Mouse (Mus musculus): Measurements from ENCODE around the gene Pex14. TPM values are rescaled to one million over a fixed set of nuclear protein-coding genes. Genes with fewer than 3 reads are reported as not detected.
"Not testable (repeated sequence)": the region's sequence is repeated elsewhere in the genome, so short reads cannot be mapped to it uniquely, and the experiment has no call there.

Pex14 gene
- total and polyA plus RNA-seq, 2 experiments, result 35.6 to 58.2 TPM

DNA sequence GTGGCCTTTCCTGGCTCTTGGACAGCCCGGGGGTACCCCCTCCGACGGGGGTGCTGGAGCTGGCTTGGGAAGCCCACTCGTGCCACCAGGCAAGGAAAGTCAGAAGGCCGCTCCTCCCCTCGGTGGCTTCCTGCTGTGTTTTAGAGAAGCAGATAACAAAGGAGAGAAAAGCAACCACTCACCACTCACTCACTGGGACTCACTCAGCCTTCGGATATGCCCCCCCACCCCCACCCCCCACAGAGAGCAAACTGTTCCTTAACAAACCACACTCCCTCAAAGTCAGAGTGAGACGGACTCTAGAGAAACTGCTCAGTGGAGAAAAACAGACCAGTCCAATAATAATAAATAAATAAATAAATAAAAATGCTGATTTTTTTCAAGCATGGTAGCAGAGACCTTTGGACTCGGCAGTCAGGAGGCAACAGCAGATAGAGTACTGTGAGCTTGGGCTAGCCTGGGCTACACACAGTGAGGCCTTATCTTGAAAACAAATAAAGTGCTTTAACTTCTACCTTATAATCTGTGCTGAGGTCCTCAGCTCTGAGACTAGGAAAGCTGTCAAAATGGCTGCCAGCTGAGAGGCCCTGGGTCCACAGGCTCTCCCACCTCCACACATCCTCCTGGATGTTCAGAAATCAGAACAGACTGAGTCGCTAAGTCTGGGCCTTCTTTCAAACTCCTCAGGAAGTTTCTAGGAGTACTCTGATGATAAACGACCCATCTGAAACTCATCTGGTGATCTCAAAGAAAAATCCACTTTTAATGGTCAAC, 25.9 kb upstream of the Pex14 start:
- Histone ChIP-seq H3K9ac (ENCODE audit: low read depth, low read length) (no peak overlapping the region), H3K4me1 (ENCODE audit: control insufficient read depth, insufficient read depth, low read length) (no peaks in the 10 kb centered on the region), H3K4me3 (ENCODE audit: insufficient read depth, low read depth, low read length) (no peak overlapping the region), H3K27ac (replicated peaks; ENCODE audit: insufficient read depth, low read depth, low read length) (no peak overlapping the region), H3K36me3 (ENCODE audit: control insufficient read depth, insufficient read depth, low read length) (no peaks in the 10 kb centered on the region; the same call in 1 of the 2 replicates), H3K27me3 (ENCODE audit: control insufficient read depth, insufficient read depth, low read length) (no peaks in the 10 kb centered on the region), H3K79me2 (ENCODE audit: control insufficient read depth, insufficient read depth, low read length) (no peaks in the 10 kb centered on the region)
- TF ChIP-seq CTCF (IDR thresholded peaks at IDR 0.05; ENCODE audit: low read depth, low read length), result no peak
- no peak for TF ChIP-seq POLR2A (IDR thresholded peaks at IDR 0.05; ENCODE audit: extremely low read depth, insufficient read depth, low read length)
- 78% methylated on average over 11 of the region's 11 CpGs for WGBS
- no peak for DNase-seq (ENCODE audit: extremely low read depth, low read depth, low spot score)

DNA sequence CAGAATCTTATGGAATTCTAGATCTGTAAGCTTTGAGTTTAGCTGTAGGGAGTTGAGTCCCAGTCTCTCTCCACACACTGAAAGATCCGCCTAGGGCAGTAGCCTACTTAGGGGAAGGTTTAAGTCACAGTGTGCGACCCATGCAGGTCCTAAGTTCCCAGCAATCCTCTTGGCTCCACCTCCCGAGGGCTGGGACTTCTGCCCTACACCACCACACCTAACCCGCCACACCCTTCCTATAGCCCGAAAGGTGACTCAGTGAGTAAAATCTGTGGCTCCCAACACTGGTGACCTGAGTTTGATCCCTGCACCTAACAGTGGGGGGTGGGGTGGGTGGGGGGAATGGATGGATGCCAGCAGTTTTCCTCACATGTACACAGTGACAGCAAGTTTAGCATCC, 23.8 kb upstream of the Pex14 start:
- no peaks in the 10 kb centered on the region for H3K4me1 ChIP-seq (ENCODE audit: control insufficient read depth, insufficient read depth, low read length)

DNA sequence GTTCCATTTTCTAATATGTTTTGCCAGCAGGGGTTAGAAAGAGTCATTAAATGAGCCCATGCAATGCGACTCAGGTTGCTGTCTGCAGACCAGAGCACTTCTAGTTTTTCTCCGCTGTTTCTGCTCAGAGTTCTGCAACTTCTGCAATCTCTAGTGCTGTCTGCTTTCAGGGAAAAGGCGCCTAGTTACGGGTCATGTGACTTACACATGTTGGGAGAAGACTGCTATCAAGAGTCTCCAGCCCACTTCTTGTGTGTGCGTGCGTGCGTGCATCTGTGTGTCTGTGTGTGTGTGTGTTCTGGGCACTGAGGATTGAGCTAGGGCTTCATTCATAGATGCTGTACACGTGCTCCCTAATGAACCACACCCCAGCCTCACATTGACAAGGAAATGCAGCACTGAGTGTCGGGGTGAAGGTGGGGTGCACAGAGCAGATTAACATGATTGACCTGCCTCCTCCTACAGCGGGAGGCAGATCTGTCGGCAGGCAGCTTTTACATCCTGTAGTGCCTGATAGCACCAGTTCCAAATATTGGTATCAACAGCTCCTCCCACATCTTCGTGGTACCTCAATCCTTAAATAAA, 20.4 kb upstream of the Pex14 start:
- 91% methylated on average over 12 of the region's 12 CpGs for WGBS
- not testable (repeated sequence) for H3K4me1 ChIP-seq (ENCODE audit: control insufficient read depth, insufficient read depth, low read length); H3K36me3 ChIP-seq (ENCODE audit: control insufficient read depth, insufficient read depth, low read length)

More for the DNA sequence above, 23.8 kb upstream of the Pex14 start:
- DNase-seq (ENCODE audit: extremely low read depth, low read depth, low spot score), result no peak
- H3K27me3 ChIP-seq (ENCODE audit: control insufficient read depth, insufficient read depth, low read length), result no peaks in the 10 kb centered on the region
- no peak overlapping the region for H3K9ac ChIP-seq (ENCODE audit: low read depth, low read length)
- no peaks in the 10 kb centered on the region; the same call in 1 of the 2 replicates for H3K36me3 ChIP-seq (ENCODE audit: control insufficient read depth, insufficient read depth, low read length)
- no peak overlapping the region for H3K27ac ChIP-seq (replicated peaks; ENCODE audit: insufficient read depth, low read depth, low read length)
- H3K79me2 ChIP-seq (ENCODE audit: control insufficient read depth, insufficient read depth, low read length), result no peaks in the 10 kb centered on the region
- no peak for TF ChIP-seq POLR2A (IDR thresholded peaks at IDR 0.05; ENCODE audit: extremely low read depth, insufficient read depth, low read length)
- TF ChIP-seq CTCF (IDR thresholded peaks at IDR 0.05; ENCODE audit: low read depth, low read length), result no peak
- WGBS, result 86% methylated on average over 5 of the region's 5 CpGs
- H3K4me3 ChIP-seq (ENCODE audit: insufficient read depth, low read depth, low read length), result no peak overlapping the region

DNA sequence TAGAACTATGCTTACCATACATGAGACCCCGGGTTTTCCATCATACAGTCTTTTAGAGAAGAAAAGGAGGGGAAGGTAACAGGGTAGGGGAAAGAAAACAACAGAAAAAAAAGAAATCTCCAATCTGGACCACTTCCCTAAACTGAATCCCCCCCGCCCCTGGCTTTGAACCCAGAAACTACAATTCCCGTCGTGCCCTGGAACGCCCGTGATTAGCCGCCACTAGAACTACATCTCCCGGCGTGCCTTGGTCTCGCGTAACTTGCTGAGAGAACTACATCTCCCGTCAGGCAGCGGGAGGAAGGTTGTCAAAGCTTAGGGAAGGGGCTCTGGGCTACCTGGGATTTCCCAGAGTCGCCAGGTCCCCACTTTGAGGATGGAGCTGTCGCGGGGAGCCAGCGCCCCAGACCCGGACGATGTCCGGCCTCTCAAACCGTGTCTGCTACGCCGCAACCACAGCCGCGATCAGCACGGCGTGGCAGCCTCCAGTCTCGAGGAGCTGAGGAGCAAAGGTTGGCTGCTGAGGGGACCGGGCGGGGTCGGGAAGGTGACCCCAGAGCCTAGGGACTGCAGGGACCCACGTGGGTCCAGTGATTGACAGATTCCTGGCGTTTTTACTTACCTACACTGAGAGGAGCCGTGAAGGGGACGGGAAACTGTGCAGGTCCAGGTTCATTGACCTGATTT, 4.3 kb upstream of the Pex14 start, which contains the start of gene Dffa:
TSS of gene Dffa (plus strand) at position 272 of the 687 bp plus-strand sequence.
- WGBS, result under 1% methylated on average over 35 of the region's 35 CpGs
- H3K36me3 ChIP-seq (ENCODE audit: control insufficient read depth, insufficient read depth, low read length), result peaks cover 4% of the 10 kb centered on the region; the same call in 1 of the 2 replicates
- H3K9ac ChIP-seq (ENCODE audit: low read depth, low read length), result peak within 1 kb of the TSS; percentile 94
- H3K4me1 ChIP-seq (ENCODE audit: control insufficient read depth, insufficient read depth, low read length), result peaks cover 5% of the 10 kb centered on the region
- H3K79me2 ChIP-seq (ENCODE audit: control insufficient read depth, insufficient read depth, low read length), result peaks cover 6% of the 10 kb centered on the region
- peak within 1 kb of the TSS; percentile 99 for H3K27ac ChIP-seq (replicated peaks; ENCODE audit: insufficient read depth, low read depth, low read length)
- no peaks in the 10 kb centered on the region for H3K27me3 ChIP-seq (ENCODE audit: control insufficient read depth, insufficient read depth, low read length)
- peak within 1 kb of the TSS; percentile 95 for H3K4me3 ChIP-seq (ENCODE audit: insufficient read depth, low read depth, low read length)
- TF ChIP-seq CTCF (IDR thresholded peaks at IDR 0.05; ENCODE audit: low read depth, low read length) (no peak), POLR2A (IDR thresholded peaks at IDR 0.05; ENCODE audit: extremely low read depth, insufficient read depth, low read length) (no peak)
- DNase-seq (ENCODE audit: extremely low read depth, low read depth, low spot score), result peak; percentile 93

More for the DNA sequence above, 20.4 kb upstream of the Pex14 start:
- H3K79me2 ChIP-seq (ENCODE audit: control insufficient read depth, insufficient read depth, low read length); H3K9ac ChIP-seq (ENCODE audit: low read depth, low read length); H3K4me3 ChIP-seq (ENCODE audit: insufficient read depth, low read depth, low read length); H3K27me3 ChIP-seq (ENCODE audit: control insufficient read depth, insufficient read depth, low read length); DNase-seq (ENCODE audit: extremely low read depth, low read depth, low spot score); H3K27ac ChIP-seq (replicated peaks; ENCODE audit: insufficient read depth, low read depth, low read length): not testable (repeated sequence)

DNA sequence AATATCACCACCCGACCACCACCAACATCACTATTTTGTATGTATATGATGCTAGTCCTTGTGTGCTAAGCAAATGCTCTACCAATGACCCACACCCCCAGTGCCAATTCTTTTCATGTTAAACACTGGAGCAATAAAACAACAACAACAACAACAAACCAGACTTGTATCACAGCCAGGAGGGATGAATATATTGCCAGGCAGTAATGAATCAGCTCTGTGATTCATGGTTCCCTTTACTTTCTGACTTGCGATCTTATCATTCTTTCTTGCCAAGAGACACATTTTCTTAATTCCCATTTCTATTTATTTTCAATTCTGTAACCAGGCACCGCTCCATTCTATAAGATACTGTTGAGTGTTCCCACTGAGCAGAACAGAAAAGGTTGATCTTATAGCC, 1.8 kb upstream of the Pex14 start:
- H3K27ac ChIP-seq (replicated peaks; ENCODE audit: insufficient read depth, low read depth, low read length), result no peak overlapping the region
- no peak for DNase-seq (ENCODE audit: extremely low read depth, low read depth, low spot score)
- no peak overlapping the region for H3K4me3 ChIP-seq (ENCODE audit: insufficient read depth, low read depth, low read length)
- no peaks in the 10 kb centered on the region for H3K27me3 ChIP-seq (ENCODE audit: control insufficient read depth, insufficient read depth, low read length)
- 87% methylated on average over 3 of the region's 3 CpGs for WGBS
- TF ChIP-seq CTCF (IDR thresholded peaks at IDR 0.05; ENCODE audit: low read depth, low read length) (no peak), POLR2A (IDR thresholded peaks at IDR 0.05; ENCODE audit: extremely low read depth, insufficient read depth, low read length) (no peak)
- no peaks in the 10 kb centered on the region for H3K36me3 ChIP-seq (ENCODE audit: control insufficient read depth, insufficient read depth, low read length)
- H3K9ac ChIP-seq (ENCODE audit: low read depth, low read length), result no peak overlapping the region
- peaks cover 12% of the 10 kb centered on the region for H3K4me1 ChIP-seq (ENCODE audit: control insufficient read depth, insufficient read depth, low read length)
- peaks cover 12% of the 10 kb centered on the region for H3K79me2 ChIP-seq (ENCODE audit: control insufficient read depth, insufficient read depth, low read length)

DNA sequence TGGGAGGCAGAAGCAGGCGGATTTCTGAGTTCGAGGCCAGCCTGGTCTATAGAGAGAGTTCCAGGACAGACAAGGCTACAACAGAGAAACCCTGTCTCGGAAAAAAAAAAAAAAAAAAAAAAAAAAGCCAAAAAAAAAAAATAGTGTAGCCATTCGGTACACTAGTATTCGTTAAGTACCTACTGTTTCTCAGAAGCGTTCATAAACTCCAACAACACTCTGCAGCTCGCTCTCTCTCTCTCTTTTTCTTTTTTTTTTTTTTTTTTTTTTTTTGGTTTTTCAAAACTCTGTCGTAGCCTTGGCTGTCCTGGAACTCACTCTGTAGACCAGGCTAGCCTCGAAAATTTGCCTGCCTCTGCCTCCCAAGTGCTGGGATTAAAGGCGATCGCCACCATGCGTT, 773 bp upstream of the Pex14 start:
- DNase-seq (ENCODE audit: extremely low read depth, low read depth, low spot score); H3K4me3 ChIP-seq (ENCODE audit: insufficient read depth, low read depth, low read length); H3K9ac ChIP-seq (ENCODE audit: low read depth, low read length); H3K36me3 ChIP-seq (ENCODE audit: control insufficient read depth, insufficient read depth, low read length); H3K27me3 ChIP-seq (ENCODE audit: control insufficient read depth, insufficient read depth, low read length); H3K27ac ChIP-seq (replicated peaks; ENCODE audit: insufficient read depth, low read depth, low read length): not testable (repeated sequence)
- Histone ChIP-seq H3K79me2 (ENCODE audit: control insufficient read depth, insufficient read depth, low read length) (peaks cover 18% of the 10 kb centered on the region), H3K4me1 (ENCODE audit: control insufficient read depth, insufficient read depth, low read length) (peaks cover 17% of the 10 kb centered on the region)
- WGBS, result 90% methylated on average over 12 of the region's 12 CpGs

Data from liver, adult 2 months (tissue).